Mouse (Mus musculus): ENCODE results near the gene Mettl21e.

DNA sequence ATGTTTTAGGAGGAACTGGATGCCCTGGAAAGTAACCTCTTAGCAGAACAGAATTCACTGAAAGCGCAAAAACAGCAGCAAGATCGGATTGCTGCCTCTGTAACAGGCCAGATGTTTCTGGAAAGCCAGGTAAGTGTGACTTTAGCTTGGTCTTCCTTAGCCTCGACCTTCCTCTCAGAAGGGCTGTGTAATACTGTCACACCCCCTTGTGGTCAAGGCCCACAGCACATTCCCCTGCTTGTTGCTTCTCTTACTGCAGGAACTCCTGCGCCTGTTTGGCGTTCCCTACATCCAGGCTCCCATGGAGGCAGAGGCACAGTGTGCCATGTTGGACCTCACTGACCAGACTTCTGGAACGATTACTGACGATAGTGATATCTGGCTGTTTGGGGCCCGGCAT lies 44.9 kb downstream of the Mettl21e start:
- TF ChIP-seq CTCF (IDR thresholded peaks at IDR 0.05 in 2 of 3, conservative IDR thresholded peaks at IDR 0.05 in 1 of 3; ENCODE audit: control insufficient read depth in 1 of 3, insufficient read depth in 1 of 3, low read depth in 2 of 3, low read length in 3 of 3, poor library complexity in 1 of 3, severe bottlenecking in 1 of 3) (peak in 2 of 3 experiments; percentile 18 to 21; a peak in 2 of 6 replicates), ELF1 (IDR thresholded peaks at IDR 0.05; ENCODE audit: low read depth, low read length) (no peak), GABPA (IDR thresholded peaks at IDR 0.05; ENCODE audit: low read depth, low read length) (no peak), NRF1 (IDR thresholded peaks at IDR 0.05; ENCODE audit: insufficient read depth, low read depth, low read length, poor library complexity, severe bottlenecking) (no peak), JUND (IDR thresholded peaks at IDR 0.05; ENCODE audit: low read depth, low read length) (no peak), POLR2AphosphoS2 (IDR thresholded peaks at IDR 0.05; ENCODE audit: low read length) (no peak), POLR2A (IDR thresholded peaks at IDR 0.05; ENCODE audit: control insufficient read depth in 1 of 2, insufficient read depth in 1 of 2, low read depth in 1 of 2, low read length in 2 of 2, poor library complexity in 1 of 2) (no peak)

Data from MEL (cell line).